Mouse (Mus musculus): Measurements from ENCODE around the gene Cnr2.

Cnr2 gene

GRCm38 (mm10) chr4:135906633-135907032 is 11.4 kb downstream of the Cnr2 start:
- DNase-seq (ENCODE audit: low read depth, low spot score), result no peak

GRCm38 (mm10) chr4:135909326-135910066 is 14.3 kb downstream of the Cnr2 start:
- DNase-seq (ENCODE audit: low read depth, low spot score), result no peak

GRCm38 (mm10) chr4:135911531-135911930 is 16.3 kb downstream of the Cnr2 start:
- DNase-seq (ENCODE audit: low read depth, low spot score), result no peak

- DNase-seq (ENCODE audit: low read depth, low spot score), result no peak
Measured at GRCm38 (mm10) chr4:135912164-135912563, 17.0 kb downstream of the Cnr2 start.

GRCm38 (mm10) chr4:135912835-135913234 is 17.6 kb downstream of the Cnr2 start:
- no peak for DNase-seq (ENCODE audit: low read depth, low spot score)

GRCm38 (mm10) chr4:135913433-135913832 is 18.2 kb downstream of the Cnr2 start:
- no peak for DNase-seq (ENCODE audit: low read depth, low spot score)

- no peak for DNase-seq (ENCODE audit: low read depth, low spot score)
Measured at GRCm38 (mm10) chr4:135918635-135919279, 23.6 kb downstream of the Cnr2 start.

GRCm38 (mm10) chr4:135919280-135919639 is 24.1 kb downstream of the Cnr2 start:
- DNase-seq (ENCODE audit: low read depth, low spot score), result no peak

GRCm38 (mm10) chr4:135920304-135921241 is 25.4 kb downstream of the Cnr2 start, which contains the start of gene Fuca1:
Gene Fuca1 (plus strand): TSS chr4:135920735.
- peak; percentile 86 for DNase-seq (ENCODE audit: low read depth, low spot score)

GRCm38 (mm10) chr4:135921257-135922120 is 26.3 kb downstream of the Cnr2 start:
- DNase-seq (ENCODE audit: low read depth, low spot score), result no peak

- DNase-seq (ENCODE audit: low read depth, low spot score), result no peak
Measured at GRCm38 (mm10) chr4:135922190-135922589, 27.0 kb downstream of the Cnr2 start.

- DNase-seq (ENCODE audit: low read depth, low spot score), result no peak
Measured at GRCm38 (mm10) chr4:135924418-135924817, 29.2 kb downstream of the Cnr2 start.

- DNase-seq (ENCODE audit: low read depth, low spot score), result no peak
Measured at GRCm38 (mm10) chr4:135925341-135925740, 30.1 kb downstream of the Cnr2 start.

- no peak for DNase-seq (ENCODE audit: low read depth, low spot score)
Measured at GRCm38 (mm10) chr4:135926195-135926808, 31.1 kb downstream of the Cnr2 start.

GRCm38 (mm10) chr4:135926861-135927260 is 31.7 kb downstream of the Cnr2 start:
- no peak for DNase-seq (ENCODE audit: low read depth, low spot score)

GRCm38 (mm10) chr4:135928376-135928775 is 33.2 kb downstream of the Cnr2 start:
- DNase-seq (ENCODE audit: low read depth, low spot score), result no peak

GRCm38 (mm10) chr4:135929405-135929804 is 34.2 kb downstream of the Cnr2 start:
- no peak for DNase-seq (ENCODE audit: low read depth, low spot score)

- DNase-seq (ENCODE audit: low read depth, low spot score), result no peak
Measured at GRCm38 (mm10) chr4:135929828-135930227, 34.6 kb downstream of the Cnr2 start.

GRCm38 (mm10) chr4:135930239-135930638 is 35.0 kb downstream of the Cnr2 start:
- no peak for DNase-seq (ENCODE audit: low read depth, low spot score)

- no peak for DNase-seq (ENCODE audit: low read depth, low spot score)
Measured at GRCm38 (mm10) chr4:135931832-135932231, 36.6 kb downstream of the Cnr2 start.
